9 mouse cellular contexts compared by ENCODE assay signal in genomic region chr2:33316516-33316915, GRCm38 (mm10). TPM values are rescaled to one million over a fixed set of nuclear protein-coding genes. Genes with fewer than 3 reads are reported as not detected.
DNase-seq lines count a peak whose midpoint lies in the region; ATAC-seq and TF ChIP-seq lines count a peak whose summit lies in the region.
"Had no signal": no experiment of that assay in that cellular context is flagged by ENCODE, and none has a peak within 500 bp of the region (broad histone marks: within the 10 kb centered on the region; RNA-seq: fewer than 3 reads in every experiment).

No protein-coding gene starts in this region.

- peak; percentile 32 to 67 for DNase-seq in adrenal gland, adult 18-20 months (ENCODE audit: low spot score in 2 of 2)
- peak; percentile 89 for DNase-seq in embryo, embryonic 10 days (ENCODE audit: low spot score)
- DNase-seq in gastrocnemius, postnatal 14 days: peak; percentile 93
- DNase-seq in hindbrain, postnatal 0 days (ENCODE audit: low spot score): peak; percentile 86
- peak; percentile 66 to 82 for DNase-seq in left cerebral cortex, postnatal 14 days (ENCODE audit: low spot score in 2 of 2)
- peak; percentile 86 for DNase-seq in midbrain, embryonic 10.5 days (ENCODE audit: low spot score)
- peak; percentile 63 for DNase-seq in right cerebral cortex, postnatal 4 days

- ATAC-seq in hindbrain, postnatal 0 days: peak; percentile 97
- ATAC-seq in erythroid progenitor cell, adult 5-6 weeks (replicated peaks; ENCODE audit: low FRiP score, poor library complexity, severe bottlenecking): no peak

- intact Hi-C loops in gastrocnemius, postnatal 14 days (cut with DNase I; ENCODE audit: low total_unique reads): no loop called here
- intact Hi-C loops in left cerebral cortex, postnatal 14 days (cut with DNase I): no loop called here

- H3K36me3 ChIP-seq in hindbrain, postnatal 0 days (ENCODE audit: insufficient read depth, low read length): no peaks in the 10 kb centered on the region; the same call in 1 of the 2 replicates
- H3K36me3 ChIP-seq in midbrain, embryonic 10.5 days: no peaks in the 10 kb centered on the region
- H3K36me3 ChIP-seq: liver, embryonic 15.5 days had no signal

- peak; percentile 89 for TF ChIP-seq CTCF in hindbrain, postnatal 0 days (IDR thresholded peaks at IDR 0.05; ENCODE audit: low read depth)

- peak overlapping the region; percentile 43; the same call in 1 of the 2 replicates for H3K27ac ChIP-seq in hindbrain, postnatal 0 days
- peak overlapping the region; percentile 78 for H3K27ac ChIP-seq in midbrain, embryonic 10.5 days (replicated peaks)
- H3K27ac ChIP-seq: liver, embryonic 15.5 days had no signal

- no peak overlapping the region for H3K9ac ChIP-seq in hindbrain, postnatal 0 days (replicated peaks; ENCODE audit: low read length)
- H3K9ac ChIP-seq: liver, embryonic 15.5 days had no signal

- H3K4me3 ChIP-seq in hindbrain, postnatal 0 days (ENCODE audit: low read length): no peak overlapping the region
- peak overlapping the region; percentile 20; the same call in 1 of the 2 replicates for H3K4me3 ChIP-seq in midbrain, embryonic 10.5 days
- H3K4me3 ChIP-seq: liver, embryonic 15.5 days had no signal

- no peaks in the 10 kb centered on the region for H3K27me3 ChIP-seq in hindbrain, postnatal 0 days (ENCODE audit: insufficient read depth, low read length)
- H3K27me3 ChIP-seq in midbrain, embryonic 10.5 days (ENCODE audit: low read depth, poor library complexity, severe bottlenecking): peaks cover 38% of the 10 kb centered on the region
- H3K27me3 ChIP-seq: liver, embryonic 15.5 days had no signal

- H3K4me2 ChIP-seq in hindbrain, postnatal 0 days (ENCODE audit: low read depth, low read length): no peak overlapping the region
- H3K4me2 ChIP-seq: liver, embryonic 15.5 days had no signal

- 7% methylated on average over 7 of the region's 7 CpGs for WGBS in hindbrain, postnatal 0 days
- 24% methylated on average over 7 of the region's 7 CpGs for WGBS in midbrain, embryonic 10.5 days

- peaks cover 20% of the 10 kb centered on the region; the same call in 1 of the 2 replicates for H3K4me1 ChIP-seq in hindbrain, postnatal 0 days (ENCODE audit: insufficient read depth, low read length)
- peaks cover 24% of the 10 kb centered on the region for H3K4me1 ChIP-seq in midbrain, embryonic 10.5 days
- H3K4me1 ChIP-seq: liver, embryonic 15.5 days had no signal

- H3K9me3 ChIP-seq in hindbrain, postnatal 0 days (ENCODE audit: low read length): no peaks in the 10 kb centered on the region
- no peaks in the 10 kb centered on the region for H3K9me3 ChIP-seq in midbrain, embryonic 10.5 days (replicated peaks)
- H3K9me3 ChIP-seq: liver, embryonic 15.5 days had no signal

RNA-seq across cellular contexts. Expression of gene Ralgps1, which starts 54.8 kb away (rescaled TPM):
- total RNA-seq in adrenal gland, adult 18-20 months (2021): 1 to 10 TPM; 5.1 to 5.7 TPM
- total RNA-seq in gastrocnemius, postnatal 14 days (2021): 1 to 10 TPM; 2.7 to 3.3 TPM
- total RNA-seq in hindbrain, postnatal 0 days (2014; rRNA removed): 69.9 and 75.5 TPM in 2 replicates
- 18.8 and 20.7 TPM in 2 replicates for polyA plus RNA-seq in hindbrain, postnatal 0 days (2015; fragmentation: Nextera tagmentation; extraction: Ambion mirVana)
- 10 to 100 TPM; 60.3 to 64.5 TPM for total RNA-seq in left cerebral cortex, postnatal 14 days (2021)
- 6.9 and 11.4 TPM in 2 replicates for polyA plus RNA-seq in midbrain, embryonic 10.5 days (2016; fragmentation: Nextera tagmentation; extraction: Ambion mirVana)
- 1.4 TPM in 1 of 2 replicates, not detected in the other for total RNA-seq in erythroid progenitor cell, adult 5-6 weeks (2015; ENCODE audit: low replicate concordance)
- total RNA-seq in erythroid progenitor cell, adult 5-6 weeks (2017; ENCODE audit: low replicate concordance): not detected in 2 replicates

Comparison
In these comparisons a context has a peak if more than half of its experiments do, and no peak if none do; other contexts are left out.
1. RNA of gene Ralgps1, which starts 54.8 kb away (total RNA-seq): 69.9 to 75.5 TPM in hindbrain, postnatal 0 days and 60.3 to 64.5 TPM in left cerebral cortex, postnatal 14 days; 5.1 to 5.7 TPM in adrenal gland, adult 18-20 months, 2.7 to 3.3 TPM in gastrocnemius, postnatal 14 days and 1.4 TPM in erythroid progenitor cell, adult 5-6 weeks; every median in the first group is over 4 times any median in the second.
2. Peak in every context shown above with its lines, with median percentiles within 50 percentile points of each other: DNase-seq.